Comparison of ENCODE assay signal across 14 mouse cellular contexts in genomic region chr7:112365864-112366263, GRCm38 (mm10).
"Had no signal": no experiment of that assay in that cellular context is flagged by ENCODE, and none has a peak within 500 bp of the region (broad histone marks: within the 10 kb centered on the region; RNA-seq: fewer than 3 reads in every experiment).

No protein-coding gene starts in this region.

- H3K9ac ChIP-seq: liver, embryonic 15.5 days; midbrain, embryonic 12.5 days; neural tube, embryonic 13.5 days had no signal

- H3K4me1 ChIP-seq: liver, embryonic 15.5 days; megakaryocyte, embryonic 14.5 days; midbrain, embryonic 12.5 days; neural tube, embryonic 13.5 days had no signal

- DNase-seq: kidney, postnatal 25 days; lung, adult 2 months; lung, postnatal 10 days; right cerebral cortex, postnatal 14 days; thymus, postnatal 4 days had no signal

- H3K27me3 ChIP-seq: liver, embryonic 15.5 days; midbrain, embryonic 12.5 days; neural tube, embryonic 13.5 days had no signal

- H3K36me3 ChIP-seq: limb, embryonic 10.5 days; liver, embryonic 15.5 days; midbrain, embryonic 12.5 days; neural tube, embryonic 13.5 days had no signal

- H3K27ac ChIP-seq: left cerebral cortex, adult 2 months; limb, embryonic 10.5 days; liver, embryonic 15.5 days; macrophage; midbrain, embryonic 12.5 days; neural tube, embryonic 13.5 days had no signal

- H3K4me3 ChIP-seq: left cerebral cortex, adult 2 months; limb, embryonic 10.5 days; liver, embryonic 15.5 days; megakaryocyte, embryonic 14.5 days; midbrain, embryonic 12.5 days; neural tube, embryonic 13.5 days had no signal

- ATAC-seq: midbrain, embryonic 16.5 days had no signal

- H3K4me2 ChIP-seq: liver, embryonic 11.5 days; liver, embryonic 15.5 days; midbrain, embryonic 12.5 days; neural tube, embryonic 13.5 days had no signal

- H3K9me3 ChIP-seq: limb, embryonic 10.5 days; liver, embryonic 15.5 days; midbrain, embryonic 12.5 days; neural tube, embryonic 13.5 days had no signal
